Mouse (Mus musculus): ENCODE measurements around the gene Rpl18a.

Rpl18a gene

DNA sequence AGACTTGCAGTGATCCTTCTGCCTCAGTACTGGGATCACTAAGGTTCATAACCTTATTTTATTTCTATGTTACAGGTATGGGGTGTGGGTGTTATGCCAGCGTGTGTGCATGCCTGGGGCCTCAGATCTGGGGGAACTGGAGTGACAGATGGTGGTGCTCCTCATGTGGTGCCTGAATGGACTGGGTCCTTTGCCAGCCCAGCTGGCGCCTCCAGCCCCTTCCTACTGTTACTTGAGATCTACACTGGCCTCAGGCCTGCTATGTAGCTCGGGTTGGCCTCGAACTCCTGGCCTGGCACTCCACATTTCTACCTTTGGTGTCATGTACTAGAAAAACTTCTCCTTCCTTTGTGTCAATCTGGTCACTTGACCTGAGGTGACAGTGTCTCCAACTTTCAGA is 13.0 kb downstream of the Rpl18a start:
- no peak for DNase-seq (ENCODE audit: low read depth, low spot score)

DNA sequence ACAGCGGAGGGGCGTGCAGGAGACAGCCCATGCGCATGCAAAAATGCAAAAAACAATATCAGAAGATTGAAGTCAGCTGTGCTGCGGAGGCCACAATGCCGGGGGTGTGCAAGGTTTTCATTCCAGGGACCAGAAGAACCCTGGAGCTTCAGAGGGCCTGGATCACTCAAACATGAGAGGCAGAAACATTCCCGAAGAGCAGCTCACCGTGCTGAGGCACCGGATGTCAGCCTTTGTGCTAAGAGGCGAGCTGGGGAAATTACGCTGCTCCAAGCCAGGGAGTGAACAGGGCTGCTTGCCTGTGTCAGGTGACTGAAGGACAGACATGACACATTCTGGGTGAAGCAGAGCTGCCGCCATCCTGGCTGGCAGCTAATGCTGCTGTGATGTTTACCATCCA is 16.7 kb downstream of the Rpl18a start:
- peak; percentile 89 for DNase-seq (ENCODE audit: low read depth, low spot score)

DNA sequence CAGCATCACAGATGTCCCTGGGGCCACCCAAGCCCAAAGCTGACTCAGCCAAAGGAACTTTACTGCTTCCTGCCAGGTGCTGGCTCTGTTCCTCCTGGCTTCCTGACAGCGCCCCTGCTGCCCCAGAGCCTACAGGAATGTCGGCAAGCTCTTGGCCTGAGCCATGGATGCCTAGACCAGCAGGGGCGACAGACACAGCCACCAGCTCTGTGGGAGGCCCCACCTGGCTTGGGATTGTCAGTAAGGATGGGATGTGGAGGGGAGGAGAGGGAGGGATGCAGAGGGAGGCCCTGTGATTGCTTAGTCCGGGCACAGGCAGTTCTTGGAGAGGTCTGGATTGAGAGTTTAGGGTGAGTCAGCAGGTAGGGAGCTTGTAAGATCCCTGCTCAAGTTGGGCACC is 17.1 kb downstream of the Rpl18a start:
- peak; percentile 86 for DNase-seq (ENCODE audit: low read depth, low spot score)

DNA sequence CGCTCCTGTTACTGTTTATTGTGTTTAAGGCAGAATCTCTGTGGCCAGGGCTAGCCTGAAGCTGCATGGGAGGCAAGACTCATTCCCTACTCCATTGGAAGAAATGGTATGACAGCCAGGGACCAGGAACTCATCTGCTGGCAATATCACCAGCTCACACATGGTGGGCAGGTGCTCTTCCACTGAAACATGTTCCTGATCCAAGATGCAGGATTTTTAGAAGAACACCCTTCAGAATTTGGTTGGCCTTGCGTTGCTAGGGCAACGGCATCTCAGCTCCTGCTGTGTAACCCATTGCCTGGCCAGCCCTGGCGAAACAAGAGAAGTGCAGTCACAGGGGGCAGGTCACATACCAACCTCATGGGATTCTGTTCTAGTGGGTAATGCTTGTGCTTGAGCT is 17.7 kb downstream of the Rpl18a start:
- peak; percentile 78 for DNase-seq (ENCODE audit: low read depth, low spot score)

DNA sequence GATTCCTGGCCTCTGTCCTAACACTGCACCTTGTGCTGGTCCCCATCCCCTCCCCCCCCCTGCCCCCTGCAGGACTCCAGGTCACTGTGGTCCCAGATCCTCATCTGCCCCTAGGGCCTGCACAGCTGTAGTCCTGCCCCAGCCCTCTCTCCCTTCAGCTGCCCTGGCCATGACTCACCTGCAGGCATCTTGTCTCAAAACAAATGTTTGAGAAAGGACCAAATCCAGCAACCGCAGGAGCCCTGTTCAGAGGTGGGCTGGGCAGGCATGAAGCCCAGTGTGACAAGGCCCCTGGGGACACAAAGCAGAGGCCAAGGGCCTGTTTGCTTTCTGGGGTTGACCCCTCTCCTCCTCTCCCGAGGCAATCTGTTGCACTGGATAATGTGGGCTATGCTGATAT is 19.0 kb downstream of the Rpl18a start:
- peak; percentile 86 for DNase-seq (ENCODE audit: low read depth, low spot score)

GRCm38 (mm10) chr8:70876382-70876781 is 20.8 kb downstream of the Rpl18a start:
- DNase-seq (ENCODE audit: low read depth, low spot score), result no peak

- DNase-seq (ENCODE audit: low read depth, low spot score), result no peak
Measured at GRCm38 (mm10) chr8:70874441-70874840, 22.8 kb downstream of the Rpl18a start.

- DNase-seq (ENCODE audit: low read depth, low spot score), result peak; percentile 97
Measured at GRCm38 (mm10) chr8:70873364-70873985, 23.7 kb downstream of the Rpl18a start, which contains the start of gene Ccdc124. Ccdc124 (minus strand) TSS chr8:70873935.

- peak; percentile 72 for DNase-seq (ENCODE audit: low read depth, low spot score)
Measured at GRCm38 (mm10) chr8:70872643-70873363, 24.4 kb downstream of the Rpl18a start.

- no peak for DNase-seq (ENCODE audit: low read depth, low spot score)
Measured at GRCm38 (mm10) chr8:70871195-70871807, 25.9 kb downstream of the Rpl18a start.

- DNase-seq (ENCODE audit: low read depth, low spot score), result peak; percentile 89
Measured at GRCm38 (mm10) chr8:70869601-70870041, 27.6 kb downstream of the Rpl18a start.

GRCm38 (mm10) chr8:70869199-70869571 is 28.0 kb downstream of the Rpl18a start:
- no peak for DNase-seq (ENCODE audit: low read depth, low spot score)

DNA sequence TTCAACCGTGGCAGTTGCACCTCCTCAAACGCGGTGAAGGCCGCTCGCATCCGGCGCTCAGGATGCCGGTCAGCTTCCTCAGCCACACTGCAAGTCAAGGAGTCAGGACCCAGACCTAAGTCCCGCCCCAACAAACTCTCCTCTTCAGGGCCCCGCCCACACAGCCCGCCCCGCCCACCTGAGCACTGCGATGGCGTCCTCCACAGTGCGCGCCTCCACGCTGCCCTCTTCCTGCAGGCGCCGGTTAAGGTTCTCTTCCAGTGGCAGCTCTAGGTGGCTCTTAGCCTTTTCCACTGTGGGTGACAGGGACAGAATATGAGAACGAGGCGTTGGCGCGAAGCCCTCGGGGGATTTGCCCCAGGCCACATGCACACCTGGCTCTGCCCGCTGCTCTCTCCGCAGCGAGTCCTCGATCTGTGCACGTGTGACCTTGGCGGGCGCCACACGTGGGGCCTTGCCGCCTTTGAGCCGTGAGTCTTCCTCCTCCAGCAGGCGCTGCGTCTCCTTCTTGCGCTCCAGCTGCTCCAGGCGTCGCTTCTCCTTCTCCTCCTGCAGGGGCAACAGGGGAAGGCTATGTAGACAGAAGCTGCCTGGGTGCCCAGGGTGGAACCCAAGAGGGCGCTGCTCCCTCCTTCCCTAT is 28.5 kb downstream of the Rpl18a start:
- no peak for DNase-seq (ENCODE audit: low read depth, low spot score)

DNA sequence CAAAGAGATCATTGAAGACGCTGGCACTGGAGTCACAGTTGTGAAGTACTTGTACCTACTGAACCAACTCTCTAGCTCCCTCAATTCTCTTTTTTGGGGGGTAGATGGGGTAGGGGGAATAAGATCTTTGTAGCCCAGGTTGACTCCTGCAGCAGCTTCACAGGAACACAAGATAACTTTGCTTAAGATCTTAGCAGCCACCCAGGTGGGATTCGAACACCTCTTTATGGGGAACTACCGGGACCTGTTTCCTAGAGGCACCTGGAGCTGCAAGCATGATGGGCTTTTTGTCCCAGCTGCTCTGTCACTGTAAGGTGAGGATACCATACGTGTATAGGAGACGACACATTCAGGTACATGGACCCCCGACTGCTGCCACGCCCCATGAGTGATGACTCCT is 30.6 kb downstream of the Rpl18a start:
- DNase-seq (ENCODE audit: low read depth, low spot score), result no peak

- no peak for DNase-seq (ENCODE audit: low read depth, low spot score)
Measured at GRCm38 (mm10) chr8:70866001-70866520, 31.2 kb downstream of the Rpl18a start.

DNA sequence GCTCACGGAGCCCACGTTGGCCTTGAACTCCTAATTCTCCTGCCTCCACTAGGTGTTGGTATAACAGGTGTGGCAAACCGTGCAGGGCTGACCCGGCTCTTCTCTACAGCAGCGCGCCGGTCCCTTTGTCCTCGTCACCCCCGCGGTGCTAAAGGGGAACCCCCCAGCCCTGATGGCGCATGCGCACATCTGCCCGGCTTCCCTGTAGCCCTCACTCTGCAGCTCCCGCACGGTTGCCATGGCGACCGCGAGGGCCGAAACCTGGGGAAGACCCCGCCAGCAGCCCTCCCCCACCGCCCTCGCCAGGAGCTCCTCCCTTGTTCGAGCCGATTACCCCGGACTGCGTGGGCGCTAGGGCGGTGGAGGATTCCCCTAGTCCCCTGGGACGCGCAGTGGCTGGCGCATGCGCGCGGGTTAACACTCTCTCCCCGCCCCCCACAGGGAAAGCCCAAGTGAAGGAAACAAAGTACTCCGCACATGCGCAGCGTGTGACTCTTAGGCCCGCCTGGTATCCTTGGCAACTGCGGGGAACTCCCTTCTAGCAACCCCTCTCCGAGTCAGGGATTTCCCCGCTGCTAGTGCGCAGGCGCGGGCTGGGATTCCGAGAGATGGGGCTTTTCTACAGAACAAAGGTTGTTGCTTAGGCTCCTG is 31.7 kb downstream of the Rpl18a start:
- peak; percentile 100 for DNase-seq (ENCODE audit: low read depth, low spot score)

GRCm38 (mm10) chr8:70864712-70865221 is 32.4 kb downstream of the Rpl18a start:
- DNase-seq (ENCODE audit: low read depth, low spot score), result peak; percentile 33

DNA sequence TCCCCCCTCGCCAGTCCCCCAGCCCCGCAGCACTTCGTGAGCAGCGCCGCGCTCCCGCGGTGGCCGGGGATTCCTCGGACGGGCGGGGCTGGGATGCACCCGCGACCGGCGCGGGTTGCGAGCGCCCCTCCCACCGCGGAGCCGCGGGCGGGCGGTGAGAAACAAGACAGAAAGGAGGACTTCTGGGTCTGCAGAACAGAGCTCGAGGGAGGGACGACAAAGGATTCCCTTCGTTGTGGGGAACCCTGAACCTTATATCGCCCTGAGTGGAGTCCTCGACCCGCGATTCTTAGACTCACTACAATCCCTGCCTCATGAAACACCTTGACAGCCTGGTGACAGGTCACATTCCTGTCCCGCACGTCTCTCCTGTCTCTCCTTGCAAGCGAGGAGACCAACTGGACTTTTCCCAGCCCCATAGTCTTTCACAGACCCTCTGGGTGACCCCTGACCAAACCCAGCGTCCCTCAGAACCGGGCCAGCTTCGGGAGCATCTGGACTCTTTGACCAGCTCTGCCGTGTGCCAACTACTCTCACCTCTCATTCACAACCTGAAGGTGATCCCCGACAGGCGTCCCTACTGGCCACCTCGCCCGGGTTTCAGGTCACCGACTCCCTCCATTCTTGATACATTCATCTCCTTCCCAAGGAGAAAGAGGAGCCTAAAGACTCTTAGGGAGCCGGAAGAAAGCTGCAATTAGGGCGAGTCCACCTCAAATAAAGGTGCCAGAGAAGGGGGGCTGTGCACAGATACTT is 33.1 kb downstream of the Rpl18a start:
- DNase-seq (ENCODE audit: low read depth, low spot score), result no peak

GRCm38 (mm10) chr8:70862824-70863641 is 34.2 kb downstream of the Rpl18a start, which contains the start of gene Kcnn1:
Kcnn1 (minus strand) TSS chr8:70863258.
- no peak for DNase-seq (ENCODE audit: low read depth, low spot score)

- no peak for DNase-seq (ENCODE audit: low read depth, low spot score)
Measured at GRCm38 (mm10) chr8:70857516-70857915, 39.7 kb downstream of the Rpl18a start.
